Mouse (Mus musculus) liver, embryonic 15.5 days (tissue): ENCODE measurements at regions not wholly inside any gene's neighbourhood (a gene's known extent, or its start where the extent isn't known, plus 50 kb on each side); places are given as distances from the start of the nearest gene placed in this dataset.

Experiments
- ATAC-seq: fragments of 200-750 bp; cut with Nextera tagmentation; 2 replicates; pipeline ENCODE4 v1.8.0; 2017; ENCODE audit warnings: moderate number of reproducible peaks, mild to moderate bottlenecking, moderate library complexity; ENCODE audit not compliant: insufficient read depth
- H3K27ac ChIP-seq: fragments of 300-500 bp; sonication (generic); replicated peaks from 2 replicates; pipeline ENCODE4 v1.5.1; 2015; ENCODE audit warnings: mild to moderate bottlenecking, inconsistent platforms
- H3K27me3 ChIP-seq: fragments of 300-500 bp; sonication (generic); 2 replicates; pipeline ENCODE4 v1.6.1; 2015; ENCODE audit warnings: mild to moderate bottlenecking, inconsistent platforms
- H3K36me3 ChIP-seq: fragments of 300-500 bp; sonication (generic); replicated peaks from 2 replicates; pipeline ENCODE4 v1.6.1; 2015; ENCODE audit warnings: moderate library complexity, mild to moderate bottlenecking, inconsistent platforms
- H3K4me1 ChIP-seq: fragments of 300-500 bp; sonication (generic); replicated peaks from 2 replicates; pipeline ENCODE4 v1.6.1; 2015; ENCODE audit warnings: inconsistent platforms
- H3K4me2 ChIP-seq: fragments of 300-500 bp; sonication (generic); 2 replicates; pipeline ENCODE4 v1.6.1; 2015; ENCODE audit warnings: moderate library complexity, mild to moderate bottlenecking, inconsistent platforms
- H3K4me3 ChIP-seq: fragments of 300-500 bp; sonication (generic); replicated peaks from 2 replicates; pipeline ENCODE4 v1.5.1; 2015; ENCODE audit warnings: mild to moderate bottlenecking, inconsistent platforms
- H3K9ac ChIP-seq: fragments of 300-500 bp; sonication (generic); 2 replicates; pipeline ENCODE4 v1.6.1; 2015; ENCODE audit warnings: moderate library complexity, mild to moderate bottlenecking, inconsistent platforms
- H3K9me3 ChIP-seq: fragments of 300-500 bp; sonication (generic); replicated peaks from 2 replicates; pipeline ENCODE4 v1.6.1; 2016; ENCODE audit warnings: inconsistent platforms
- WGBS: fragments of 180-500 bp; shearing (Covaris S2); methylation state at CpG from one replicate; pipeline ENCODE4 v1.1.7; 2015; ENCODE audit warnings: mixed read lengths; ENCODE audit not compliant: insufficient replicate concordance; 5-methylcytosine and 5-hydroxymethylcytosine counted together

GRCm38 (mm10) chr4:119018573-119018972 is 57.2 kb downstream of the Lao1 start:
- Histone ChIP-seq H3K36me3 (no peaks in the 10 kb centered on the region), H3K9ac (peak overlapping the region; percentile 63), H3K9me3 (no peaks in the 10 kb centered on the region), H3K4me3 (0 out of 2 replicates have a peak overlapping the region, but pooled peaks have one; percentile 20), H3K4me2 (peak overlapping the region; percentile 61), H3K27me3 (peaks cover 32% of the 10 kb centered on the region), H3K4me1 (peaks cover 76% of the 10 kb centered on the region), H3K27ac (peak overlapping the region; percentile 95)
- ATAC-seq, result peak; percentile 93
- 11% methylated on average over 6 of the region's 6 CpGs for WGBS

- H3K27ac ChIP-seq, result peak overlapping the region; percentile 95
- H3K9me3 ChIP-seq, result no peaks in the 10 kb centered on the region
- ATAC-seq, result peak; percentile 75
- H3K4me2 ChIP-seq, result peak overlapping the region; percentile 61
- H3K4me1 ChIP-seq, result peaks cover 76% of the 10 kb centered on the region
- peak overlapping the region; percentile 20; the same call in 1 of the 2 replicates for H3K4me3 ChIP-seq
- peaks cover 30% of the 10 kb centered on the region for H3K27me3 ChIP-seq
- peak overlapping the region; percentile 63 for H3K9ac ChIP-seq
- WGBS, result 26% methylated on average over 12 of the region's 12 CpGs
- no peaks in the 10 kb centered on the region for H3K36me3 ChIP-seq
These were observed 57.8 kb downstream of the Lao1 start for GRCm38 (mm10) chr4:119019013-119019781.

DNA sequence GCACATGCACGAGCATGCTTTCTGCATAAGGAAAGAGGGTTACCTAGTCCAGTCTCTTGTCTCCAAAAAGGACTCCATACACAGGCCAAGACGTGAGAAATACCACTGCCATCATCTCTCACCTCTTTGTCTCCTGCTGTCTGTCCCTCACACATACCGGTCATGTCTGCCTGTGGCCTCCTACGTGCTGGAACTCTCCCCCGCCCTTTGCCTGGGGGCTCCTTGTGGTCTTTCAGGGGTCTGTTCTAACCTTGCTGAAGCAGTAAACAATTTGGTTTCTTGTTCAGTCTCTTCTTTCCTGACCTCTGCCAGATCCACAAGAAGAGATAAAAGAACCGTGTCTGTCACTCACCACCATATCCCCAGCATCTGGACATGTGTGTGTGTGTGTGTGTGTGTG is 61.0 kb downstream of the Lao1 start:
- no peak overlapping the region for H3K4me3 ChIP-seq
- peaks cover 41% of the 10 kb centered on the region for H3K27me3 ChIP-seq
- peaks cover 74% of the 10 kb centered on the region for H3K4me1 ChIP-seq
- no peak for ATAC-seq
- 0 out of 2 replicates have a peak overlapping the region, but pooled peaks have one; percentile 22 for H3K27ac ChIP-seq
- H3K36me3 ChIP-seq, result no peaks in the 10 kb centered on the region
- H3K9ac ChIP-seq, result no peak overlapping the region
- 39% methylated on average over 6 of the region's 6 CpGs for WGBS
- no peak overlapping the region for H3K4me2 ChIP-seq
- no peaks in the 10 kb centered on the region for H3K9me3 ChIP-seq

DNA sequence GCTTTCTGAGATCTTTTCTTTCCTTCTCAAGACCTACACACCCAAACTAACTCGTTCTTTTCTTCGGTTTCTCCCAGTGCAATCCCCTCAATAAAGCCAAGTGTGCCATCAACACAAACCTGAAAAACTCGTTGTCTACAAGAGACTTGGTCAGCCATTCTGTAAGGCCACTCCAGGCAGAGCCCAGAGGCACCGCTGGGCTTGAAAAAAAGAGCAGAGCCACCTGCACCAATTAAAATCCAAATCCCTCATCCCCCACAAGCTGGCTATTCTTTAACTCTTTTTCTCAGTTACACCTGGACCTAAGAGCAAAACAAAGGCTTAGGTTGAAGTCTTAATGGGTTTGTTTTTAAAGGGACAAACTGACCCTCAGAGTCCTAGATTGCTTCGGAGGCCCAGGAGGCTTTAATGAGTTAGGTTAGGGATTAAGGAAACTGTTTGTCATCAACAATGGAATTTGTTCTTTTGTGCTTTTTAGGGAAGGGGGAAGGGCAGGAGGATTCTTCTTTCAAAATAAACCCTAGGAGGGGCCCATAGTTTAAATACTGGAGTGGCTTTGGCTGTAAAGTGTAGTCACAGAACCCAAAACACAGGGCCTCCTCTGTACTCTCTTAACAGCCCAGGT is 65.0 kb downstream of the Lao1 start:
- 56% methylated on average over 5 of the region's 5 CpGs for WGBS
- no peak overlapping the region for H3K4me3 ChIP-seq
- no peak overlapping the region for H3K4me2 ChIP-seq
- peaks cover 77% of the 10 kb centered on the region for H3K4me1 ChIP-seq
- peak overlapping the region; percentile 39 for H3K9ac ChIP-seq
- peaks cover 44% of the 10 kb centered on the region for H3K27me3 ChIP-seq
- H3K27ac ChIP-seq, result peak overlapping the region; percentile 99
- no peak for ATAC-seq
- H3K36me3 ChIP-seq, result no peaks in the 10 kb centered on the region
- no peaks in the 10 kb centered on the region for H3K9me3 ChIP-seq

DNA sequence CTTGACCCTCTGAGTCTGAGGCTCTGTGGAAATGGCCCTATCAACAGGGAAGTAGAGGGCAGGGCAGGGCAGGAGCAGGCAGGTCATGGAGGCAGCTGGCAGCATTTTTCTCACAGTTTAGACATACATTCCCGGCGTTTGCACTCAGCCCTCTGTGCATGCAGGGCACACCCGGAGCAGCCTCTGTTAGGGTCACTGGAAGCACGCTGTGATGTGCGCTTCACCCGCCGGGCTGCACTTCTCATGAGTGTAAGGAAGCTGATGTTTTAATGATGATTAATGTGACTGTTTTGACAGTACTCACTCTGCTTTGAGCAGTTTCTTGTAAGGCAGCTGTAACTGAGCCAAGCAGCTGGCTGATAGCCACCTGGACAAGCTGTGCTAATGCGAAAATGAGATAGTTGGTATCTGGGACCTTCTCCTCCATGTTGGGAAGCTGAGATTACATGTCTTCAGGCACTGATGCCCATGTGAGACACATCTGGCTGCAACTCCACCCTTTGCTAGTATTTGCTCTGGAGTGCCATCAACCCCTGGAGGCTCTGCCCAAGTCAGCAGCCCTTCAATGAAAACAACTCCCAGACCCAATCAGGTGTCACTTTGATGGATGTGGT is 66.9 kb downstream of the Lao1 start:
- H3K4me1 ChIP-seq, result peaks cover 83% of the 10 kb centered on the region
- no peaks in the 10 kb centered on the region for H3K9me3 ChIP-seq
- H3K9ac ChIP-seq, result peak overlapping the region; percentile 63
- 18% methylated on average over 8 of the region's 8 CpGs for WGBS
- H3K4me2 ChIP-seq, result peak overlapping the region; percentile 61
- no peaks in the 10 kb centered on the region for H3K36me3 ChIP-seq
- peak; percentile 96 for ATAC-seq
- H3K27ac ChIP-seq, result peak overlapping the region; percentile 99
- peak overlapping the region; percentile 24 for H3K4me3 ChIP-seq
- peaks cover 39% of the 10 kb centered on the region; the same call in 1 of the 2 replicates for H3K27me3 ChIP-seq

- Histone ChIP-seq H3K4me1 (peaks cover 89% of the 10 kb centered on the region), H3K36me3 (no peaks in the 10 kb centered on the region), H3K27ac (peak overlapping the region; percentile 99), H3K9ac (peak overlapping the region; percentile 63), H3K4me3 (peak overlapping the region; percentile 20), H3K9me3 (no peaks in the 10 kb centered on the region), H3K4me2 (peak overlapping the region; percentile 53), H3K27me3 (peaks cover 45% of the 10 kb centered on the region)
- peak; percentile 12 for ATAC-seq
- WGBS, result 43% methylated on average over 7 of the region's 7 CpGs
These were observed 67.7 kb downstream of the Lao1 start for GRCm38 (mm10) chr4:119029091-119029490.

- Histone ChIP-seq H3K4me1 (peaks cover 96% of the 10 kb centered on the region), H3K4me3 (no peak overlapping the region), H3K27ac (peak overlapping the region; percentile 99), H3K27me3 (peaks cover 51% of the 10 kb centered on the region), H3K36me3 (no peaks in the 10 kb centered on the region), H3K9ac (peak overlapping the region; percentile 63), H3K4me2 (peak overlapping the region; percentile 53), H3K9me3 (no peaks in the 10 kb centered on the region)
- no peak for ATAC-seq
- WGBS, result 75% methylated on average over 6 of the region's 6 CpGs
These were observed 68.4 kb downstream of the Lao1 start for GRCm38 (mm10) chr4:119029735-119030134.

DNA sequence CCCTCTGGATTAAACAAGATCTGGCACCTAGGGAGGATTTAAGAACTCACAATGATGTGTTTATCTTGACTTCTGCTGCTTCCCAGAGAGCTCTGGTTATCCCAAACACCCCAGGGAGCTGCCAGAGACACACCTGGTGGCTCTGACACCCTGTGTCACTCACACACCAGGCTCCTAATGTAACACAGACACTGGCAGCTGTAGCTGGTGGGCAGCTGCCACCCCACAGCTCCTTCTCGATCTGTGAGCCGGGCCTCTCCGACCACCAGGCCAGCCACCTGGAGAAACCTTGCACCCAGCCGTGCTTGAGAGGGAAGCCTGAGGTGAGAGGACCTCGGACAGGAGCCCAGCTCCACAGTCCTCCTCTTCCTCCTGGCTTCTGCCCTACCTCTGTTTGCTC is 69.5 kb downstream of the Lao1 start:
- no peak for ATAC-seq
- H3K27me3 ChIP-seq, result peaks cover 47% of the 10 kb centered on the region
- no peak overlapping the region for H3K4me2 ChIP-seq
- H3K9ac ChIP-seq, result peak overlapping the region; percentile 19
- no peaks in the 10 kb centered on the region for H3K36me3 ChIP-seq
- peak overlapping the region; percentile 99 for H3K27ac ChIP-seq
- no peaks in the 10 kb centered on the region for H3K9me3 ChIP-seq
- whole genome bisulfite sequencing, result 72% methylated on average over 5 of the region's 5 CpGs
- H3K4me1 ChIP-seq, result peaks cover 100% of the 10 kb centered on the region
- H3K4me3 ChIP-seq, result no peak overlapping the region

- Histone ChIP-seq H3K9ac (peak overlapping the region; percentile 45), H3K27me3 (peaks cover 41% of the 10 kb centered on the region), H3K27ac (peak overlapping the region; percentile 99), H3K4me2 (peak overlapping the region; percentile 6; the same call in 1 of the 2 replicates), H3K9me3 (no peaks in the 10 kb centered on the region), H3K36me3 (no peaks in the 10 kb centered on the region), H3K4me1 (peaks cover 95% of the 10 kb centered on the region), H3K4me3 (no peak overlapping the region)
- no peak for ATAC-seq
- 51% methylated on average over 4 of the region's 4 CpGs for WGBS
These were observed 71.6 kb downstream of the Lao1 start for GRCm38 (mm10) chr4:119033006-119033405.

GRCm38 (mm10) chr4:119036582-119036981 is 71.9 kb upstream of the Slc2a1 start:
- peak; percentile 95 for ATAC-seq
- H3K4me2 ChIP-seq, result peak overlapping the region; percentile 65
- 14% methylated on average over 5 of the region's 5 CpGs for WGBS
- H3K9me3 ChIP-seq, result no peaks in the 10 kb centered on the region
- no peaks in the 10 kb centered on the region for H3K36me3 ChIP-seq
- H3K27ac ChIP-seq, result peak overlapping the region; percentile 99
- no peak overlapping the region for H3K4me3 ChIP-seq
- H3K4me1 ChIP-seq, result peaks cover 86% of the 10 kb centered on the region
- H3K9ac ChIP-seq, result peak overlapping the region; percentile 52
- peaks cover 27% of the 10 kb centered on the region for H3K27me3 ChIP-seq

DNA sequence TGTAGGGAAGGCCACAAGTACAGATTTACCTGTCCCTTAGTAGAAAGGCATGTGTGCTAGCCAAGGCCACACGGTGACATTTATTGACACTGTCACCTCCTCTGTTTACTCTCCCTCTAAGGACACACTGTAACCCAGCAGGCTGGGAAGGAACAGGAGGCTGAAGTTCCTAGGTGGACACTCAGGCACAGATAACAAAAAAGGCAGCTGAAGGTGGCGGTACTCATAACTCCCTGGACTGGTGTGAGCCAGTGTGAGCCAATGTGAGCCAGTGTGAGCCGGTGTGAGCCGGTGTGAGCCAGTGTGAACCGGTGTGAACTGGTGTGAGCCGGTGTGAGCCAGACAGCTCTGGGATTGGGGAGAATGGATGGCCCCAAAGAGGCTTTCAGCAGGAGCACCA is 68.5 kb upstream of the Slc2a1 start:
- WGBS, result 81% methylated on average over 6 of the region's 6 CpGs
- Histone ChIP-seq H3K9ac (peak overlapping the region; percentile 65), H3K27me3 (peaks cover 15% of the 10 kb centered on the region; the same call in 1 of the 2 replicates), H3K4me2 (peak overlapping the region; percentile 65), H3K4me1 (peaks cover 70% of the 10 kb centered on the region), H3K27ac (peak overlapping the region; percentile 99), H3K36me3 (no peaks in the 10 kb centered on the region), H3K9me3 (no peaks in the 10 kb centered on the region), H3K4me3 (peak overlapping the region; percentile 58)
- ATAC-seq, result no peak
